Mouse (Mus musculus): Measurements from ENCODE around the gene C130026I21Rik.
"Not testable (repeated sequence)": the region's sequence is repeated elsewhere in the genome, so short reads cannot be mapped to it uniquely, and the experiment has no call there.

- not testable (repeated sequence) for TF ChIP-seq POLR2A, CTCF (IDR thresholded peaks at IDR 0.05; ENCODE audit: extremely low read depth, insufficient read depth, low read length)
These were observed 313.6 kb downstream of the C130026I21Rik start for GRCm38 (mm10) chr1:84956771-84957170.

All from cortical plate, adult 2 months (tissue).